Mouse (Mus musculus): ENCODE data around the gene Tpgs1.

DNA sequence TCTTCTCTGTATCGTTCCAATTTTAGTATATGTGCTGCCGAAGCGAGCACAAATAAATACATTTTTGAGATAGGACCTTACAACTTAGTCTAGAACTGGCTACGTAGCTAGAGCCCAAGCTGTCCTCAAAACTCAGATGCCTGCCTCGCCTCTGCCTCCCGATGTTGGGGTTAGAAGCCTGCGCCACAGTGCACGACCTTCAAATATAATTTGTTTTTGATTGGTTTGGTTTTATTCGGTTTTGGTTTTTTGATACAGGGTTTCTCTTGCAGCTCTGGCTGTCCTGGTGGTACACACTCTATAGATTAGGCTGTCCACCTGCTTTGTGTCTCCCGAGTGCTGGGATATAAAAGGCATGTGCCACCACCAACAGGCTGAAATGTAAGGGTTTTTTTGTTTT, 34.4 kb downstream of the Tpgs1 start:
- TF ChIP-seq CTCF (conservative IDR thresholded peaks at IDR 0.05; ENCODE audit: low read length) (no peak), POU5F1 (IDR thresholded peaks at IDR 0.05; ENCODE audit: borderline replicate concordance, low read length) (no peak)
